In the genomic region with DNA sequence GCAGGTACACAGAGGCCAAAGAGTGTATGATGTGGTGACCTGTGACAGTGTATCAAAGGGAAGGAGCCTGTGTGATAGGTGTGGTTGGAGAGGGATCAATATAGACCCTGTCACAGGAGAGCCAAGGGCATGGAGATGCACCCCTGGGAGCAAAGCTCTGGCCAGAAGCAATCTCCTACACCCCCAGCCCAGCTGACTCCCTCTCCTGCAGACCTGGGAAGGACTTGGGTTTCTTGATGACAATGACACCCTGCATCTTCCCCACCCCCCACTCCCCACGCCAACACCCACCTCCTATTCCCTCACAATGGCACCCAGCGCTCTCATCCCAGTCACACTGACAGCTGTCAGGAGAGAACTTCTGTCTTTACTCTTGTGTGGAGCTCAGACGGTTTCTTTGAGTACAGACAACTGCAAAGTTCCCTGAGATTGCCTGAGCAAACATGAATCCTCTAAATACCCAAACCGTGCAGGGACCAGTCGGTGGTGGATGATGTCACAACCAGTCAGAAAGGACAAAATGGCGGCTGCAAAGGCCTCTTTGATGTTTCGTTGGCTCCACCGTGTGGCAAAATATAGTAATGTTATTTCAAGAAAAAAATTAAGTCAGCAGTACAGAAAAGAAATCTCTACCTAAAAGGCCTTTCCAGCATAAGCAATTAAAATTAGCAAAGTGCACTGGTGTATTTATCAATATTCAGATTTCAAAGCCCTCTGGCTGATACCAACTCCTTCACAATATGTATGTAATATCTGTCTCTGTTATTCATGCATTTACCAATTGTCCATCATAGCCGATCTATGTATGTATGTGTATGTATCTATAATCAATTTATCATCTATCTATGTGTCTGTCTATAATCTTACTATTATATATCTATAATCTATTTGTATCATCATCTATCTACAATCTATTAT, we compare ENCODE assay signal across 8 mouse cellular contexts. TPM values are rescaled to one million over a fixed set of nuclear protein-coding genes. Genes with fewer than 3 reads are reported as not detected.
DNase-seq lines count a peak whose midpoint lies in the region; ATAC-seq lines count a peak whose summit lies in the region.

No protein-coding gene starts in this region.

- H3K4me2 ChIP-seq in embryonic facial prominence, embryonic 13.5 days = peak overlapping the region; percentile 65
- peak overlapping the region; percentile 61 for H3K4me2 ChIP-seq in limb, embryonic 12.5 days
- peak overlapping the region; percentile 64 for H3K4me2 ChIP-seq in midbrain, embryonic 13.5 days (replicated peaks)

- H3K4me1 ChIP-seq in embryonic facial prominence, embryonic 13.5 days = peaks cover 12% of the 10 kb centered on the region
- H3K4me1 ChIP-seq in limb, embryonic 12.5 days (replicated peaks) = peaks cover 4% of the 10 kb centered on the region; the same call in 1 of the 2 replicates
- H3K4me1 ChIP-seq in midbrain, embryonic 13.5 days (replicated peaks) = peaks cover 4% of the 10 kb centered on the region; the same call in 1 of the 2 replicates

- 16% methylated on average over 9 of the region's 9 CpGs for WGBS in embryonic facial prominence, embryonic 13.5 days
- 21% methylated on average over 9 of the region's 9 CpGs for WGBS in limb, embryonic 12.5 days
- 17% methylated on average over 9 of the region's 9 CpGs for WGBS in midbrain, embryonic 13.5 days

- H3K36me3 ChIP-seq in embryonic facial prominence, embryonic 13.5 days = no peaks in the 10 kb centered on the region
- no peaks in the 10 kb centered on the region for H3K36me3 ChIP-seq in limb, embryonic 12.5 days
- H3K36me3 ChIP-seq in midbrain, embryonic 13.5 days = no peaks in the 10 kb centered on the region

- no peaks in the 10 kb centered on the region for H3K9me3 ChIP-seq in embryonic facial prominence, embryonic 13.5 days
- no peaks in the 10 kb centered on the region for H3K9me3 ChIP-seq in limb, embryonic 12.5 days
- no peaks in the 10 kb centered on the region for H3K9me3 ChIP-seq in midbrain, embryonic 13.5 days

- peak; percentile 80 for DNase-seq in A20 (ENCODE audit: low read depth, low spot score)
- DNase-seq in adrenal gland, postnatal 36 days = peak; percentile 69 to 72
- DNase-seq in heart, adult 9 months (ENCODE audit: low spot score in 2 of 2) = peak; percentile 70 to 82
- DNase-seq in kidney, adult 8-10 months = peak; percentile 70 to 81
- DNase-seq in spleen, adult 18-20 months = peak; percentile 39 to 53

- peak overlapping the region; percentile 71 for H3K9ac ChIP-seq in embryonic facial prominence, embryonic 13.5 days
- peak overlapping the region; percentile 62 for H3K9ac ChIP-seq in limb, embryonic 12.5 days (replicated peaks)
- peak overlapping the region; percentile 74 for H3K9ac ChIP-seq in midbrain, embryonic 13.5 days (replicated peaks)

- no peaks in the 10 kb centered on the region for H3K27me3 ChIP-seq in embryonic facial prominence, embryonic 13.5 days
- H3K27me3 ChIP-seq in limb, embryonic 12.5 days = no peaks in the 10 kb centered on the region
- H3K27me3 ChIP-seq in midbrain, embryonic 13.5 days = no peaks in the 10 kb centered on the region

- peak overlapping the region; percentile 44 for H3K4me3 ChIP-seq in embryonic facial prominence, embryonic 13.5 days
- H3K4me3 ChIP-seq in limb, embryonic 12.5 days (replicated peaks) = peak overlapping the region; percentile 40
- H3K4me3 ChIP-seq in midbrain, embryonic 13.5 days (replicated peaks) = peak overlapping the region; percentile 44

- H3K27ac ChIP-seq in embryonic facial prominence, embryonic 13.5 days = peak overlapping the region; percentile 71
- H3K27ac ChIP-seq in limb, embryonic 12.5 days = no peak overlapping the region; the same call in 1 of the 2 replicates
- H3K27ac ChIP-seq in midbrain, embryonic 13.5 days = peak overlapping the region; percentile 78

- ATAC-seq in embryonic facial prominence, embryonic 13.5 days (ENCODE audit: insufficient number of reproducible peaks, insufficient read depth, low FRiP score, low TSS enrichment, low read depth) = no peak
- ATAC-seq in limb, embryonic 12.5 days (ENCODE audit: insufficient number of reproducible peaks, insufficient read depth, low FRiP score, low TSS enrichment, low read depth) = no peak
- ATAC-seq in midbrain, embryonic 13.5 days = peak; percentile 92

RNA-seq across cellular contexts. Expression of a gene that starts 21.9 kb away (rescaled TPM):
- 10 to 100 TPM; 67.0 to 88.1 TPM for total RNA-seq in adrenal gland, postnatal 36 days (2021)
- polyA plus RNA-seq in embryonic facial prominence, embryonic 13.5 days (2015; fragmentation: Nextera tagmentation; extraction: Ambion mirVana) = 125 and 128 TPM in 2 replicates
- polyA plus RNA-seq in limb, embryonic 12.5 days (2016; fragmentation: Nextera tagmentation; extraction: Ambion mirVana) = 134 TPM in 2 replicates
- 75.3 and 80.9 TPM in 2 replicates for polyA plus RNA-seq in midbrain, embryonic 13.5 days (2015; fragmentation: Nextera tagmentation; extraction: Ambion mirVana)

RNA-seq across cellular contexts. Expression of a gene that starts 25.5 kb away (rescaled TPM):
- under 1 TPM in 1 of 2 experiments, not detected in 1; 0.13 TPM for total RNA-seq in adrenal gland, postnatal 36 days (2021)
- 0.14 TPM in 1 of 2 replicates, not detected in the other for polyA plus RNA-seq in embryonic facial prominence, embryonic 13.5 days (2015; fragmentation: Nextera tagmentation; extraction: Ambion mirVana)
- polyA plus RNA-seq in limb, embryonic 12.5 days (2016; fragmentation: Nextera tagmentation; extraction: Ambion mirVana) = not detected in 2 replicates
- 0.13 TPM in 1 of 2 replicates, not detected in the other for polyA plus RNA-seq in midbrain, embryonic 13.5 days (2015; fragmentation: Nextera tagmentation; extraction: Ambion mirVana)
